Mouse (Mus musculus) CD8-positive naive resting alpha-beta T cell, adult 57 days (primary cell): ENCODE data around the gene Gm21761. TPM values are rescaled to one million over a fixed set of nuclear protein-coding genes. Genes with fewer than 3 reads are reported as not detected.

Source experiments
- total RNA-seq: library from RNA; stranded (reverse); gene quantifications from one replicate; pipeline ENCODE4 v1.2.4, GENCODE M21; 2023

Gm21761 gene
- total RNA-seq: not detected

DNA sequence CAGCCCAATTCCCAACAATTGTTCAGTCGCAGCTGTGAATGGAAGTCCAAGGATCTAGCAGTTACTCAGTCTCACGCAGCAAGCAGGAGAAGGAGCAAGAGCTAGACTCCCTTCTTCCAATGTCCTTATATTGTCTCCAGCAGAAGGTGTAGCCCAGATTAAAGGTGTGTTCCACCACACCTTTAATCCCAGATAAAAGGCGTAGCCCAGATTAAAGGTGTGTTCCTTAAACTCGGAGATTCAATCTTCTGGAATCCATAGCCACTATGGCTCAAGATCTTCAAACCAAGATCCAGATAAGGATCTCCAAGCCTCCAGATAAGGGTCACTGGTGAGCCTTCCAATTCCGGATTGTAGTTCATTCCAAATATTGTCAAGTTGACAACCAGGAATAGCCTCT lies at the start of gene Gm21761:
Gm21761 (minus strand) TSS at position 101 of the 400 bp plus-strand sequence.

DNA sequence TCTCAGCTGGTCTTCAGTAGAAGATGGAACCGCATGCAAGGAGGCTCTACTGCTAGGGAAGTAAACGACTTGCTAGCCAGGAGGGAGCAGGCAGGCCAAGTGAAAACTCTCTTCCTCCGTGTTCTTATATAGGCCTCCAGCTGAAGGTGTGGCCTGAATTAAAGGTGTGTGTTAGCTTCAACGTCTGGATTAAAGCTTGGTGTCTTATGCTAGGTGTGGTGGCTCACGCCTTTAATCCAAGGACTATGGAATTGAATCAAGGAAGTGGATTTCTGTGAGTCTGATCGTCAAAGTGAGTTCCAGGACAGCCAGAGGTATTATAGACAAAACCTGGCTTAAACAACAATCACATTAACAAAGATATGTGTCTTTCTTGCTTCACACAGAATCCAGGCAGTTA lies 21.6 kb upstream of the Gm21761 start, which contains the start of gene B020031M17Rik:
B020031M17Rik (minus strand) TSS at position 101 of the 400 bp plus-strand sequence.

DNA sequence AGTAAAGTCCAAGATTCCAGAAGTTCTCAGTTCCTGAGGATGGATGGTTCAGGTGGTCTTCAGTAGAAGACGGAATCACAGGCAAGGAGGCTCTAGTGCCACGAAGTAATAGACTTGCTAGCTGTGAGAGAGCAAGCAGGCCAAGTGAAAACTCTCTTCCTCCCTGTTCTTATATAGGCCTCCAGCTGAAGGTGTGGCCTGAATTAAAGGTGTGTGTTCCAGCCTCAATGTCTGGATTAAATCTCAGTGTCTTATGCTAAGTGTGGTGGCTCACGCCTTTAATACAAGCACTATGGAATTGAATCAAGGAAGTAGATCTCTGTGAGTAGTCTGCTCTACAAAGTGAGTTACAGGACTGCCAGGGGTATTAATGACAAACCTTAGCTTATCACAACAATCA lies 34.4 kb downstream of the Gm21761 start, which contains the start of gene Tcstv1:
Tcstv1 (minus strand) TSS at position 101 of the 400 bp plus-strand sequence.

Other genes with a start within 250 kb of the Gm21761 start
- 54.4 TPM for gene Hmgcs1, start 238.9 kb downstream of the Gm21761 start, total RNA-seq
- gene Nim1k, start 173.4 kb downstream of the Gm21761 start, total RNA-seq: 0.77 TPM
- 57.7 TPM for gene Zfp131, start 138.4 kb downstream of the Gm21761 start, total RNA-seq
- not detected for gene AF067063, start 99.1 kb downstream of the Gm21761 start, total RNA-seq
- not detected for gene D13Ertd608e, start 93.3 kb downstream of the Gm21761 start, total RNA-seq
- not detected for gene Tcstv1, start 34.5 kb downstream of the Gm21761 start, total RNA-seq
- not detected for gene B020031M17Rik, start 21.5 kb upstream of the Gm21761 start, total RNA-seq
- not detected for gene Gm36079, start 97.7 kb upstream of the Gm21761 start, total RNA-seq
- 0.40 TPM for gene Gm21188, start 122.9 kb upstream of the Gm21761 start, total RNA-seq
- not detected for gene Gm20767, start 211.0 kb upstream of the Gm21761 start, total RNA-seq
- not detected for gene Gm21818, start 243.2 kb upstream of the Gm21761 start, total RNA-seq